Mouse (Mus musculus) liver, embryonic 12.5 days (tissue): Measurements from ENCODE around the gene Agpat1. TPM values are rescaled to one million over a fixed set of nuclear protein-coding genes. Genes with fewer than 3 reads are reported as not detected.
A peak's percentile ranks its signal among the peaks of the same experiment; 100 is the strongest.

Experiments used
- ATAC-seq: fragments of 200-750 bp; cut with Nextera tagmentation; 2 replicates; pipeline ENCODE4 v1.8.0; 2017; ENCODE audit warnings: moderate number of reproducible peaks, mild to moderate bottlenecking, moderate library complexity
- H3K27ac ChIP-seq: fragments of 300-500 bp; sonication (generic); 2 replicates; pipeline ENCODE4 v1.5.1; 2016; ENCODE audit warnings: mild to moderate bottlenecking
- H3K27me3 ChIP-seq: fragments of 300-500 bp; sonication (generic); replicated peaks from 2 replicates; pipeline ENCODE4 v1.6.1; 2016; ENCODE audit warnings: mild to moderate bottlenecking, moderate library complexity
- H3K36me3 ChIP-seq: fragments of 300-500 bp; sonication (generic); 2 replicates; pipeline ENCODE4 v1.6.1; 2016; ENCODE audit warnings: mild to moderate bottlenecking, moderate library complexity
- H3K4me1 ChIP-seq: fragments of 300-500 bp; sonication (generic); 2 replicates; pipeline ENCODE4 v1.6.1; 2016
- H3K4me2 ChIP-seq: fragments of 300-500 bp; sonication (generic); 2 replicates; pipeline ENCODE4 v1.6.1; 2016; ENCODE audit warnings: mild to moderate bottlenecking, moderate library complexity
- H3K4me3 ChIP-seq: fragments of 300-500 bp; sonication (generic); 2 replicates; pipeline ENCODE4 v1.5.1; 2016; ENCODE audit warnings: mild to moderate bottlenecking, moderate library complexity
- H3K9ac ChIP-seq: fragments of 300-500 bp; sonication (generic); 2 replicates; pipeline ENCODE4 v1.6.1; 2016; ENCODE audit warnings: mild to moderate bottlenecking, moderate library complexity
- H3K9me3 ChIP-seq: fragments of 300-500 bp; sonication (generic); replicated peaks from 2 replicates; pipeline ENCODE4 v1.6.1; 2016; ENCODE audit warnings: mild to moderate bottlenecking, moderate library complexity
- WGBS: fragments of 180-500 bp; shearing (Covaris S2); methylation state at CpG from one replicate; pipeline ENCODE4 v1.1.7; 2016; ENCODE audit not compliant: insufficient replicate concordance; 5-methylcytosine and 5-hydroxymethylcytosine counted together
- polyA plus RNA-seq: library from polyadenylated mRNA; unstranded; fragments of >200 nt; fragmentation: Nextera tagmentation; extraction: Ambion mirVana; gene quantifications from 2 replicates; pipeline ENCODE4 v1.2.1, GENCODE M21; 2016

Agpat1 gene
- polyA plus RNA-seq, 1 experiment from 2014 or later, result 31.7 TPM

DNA sequence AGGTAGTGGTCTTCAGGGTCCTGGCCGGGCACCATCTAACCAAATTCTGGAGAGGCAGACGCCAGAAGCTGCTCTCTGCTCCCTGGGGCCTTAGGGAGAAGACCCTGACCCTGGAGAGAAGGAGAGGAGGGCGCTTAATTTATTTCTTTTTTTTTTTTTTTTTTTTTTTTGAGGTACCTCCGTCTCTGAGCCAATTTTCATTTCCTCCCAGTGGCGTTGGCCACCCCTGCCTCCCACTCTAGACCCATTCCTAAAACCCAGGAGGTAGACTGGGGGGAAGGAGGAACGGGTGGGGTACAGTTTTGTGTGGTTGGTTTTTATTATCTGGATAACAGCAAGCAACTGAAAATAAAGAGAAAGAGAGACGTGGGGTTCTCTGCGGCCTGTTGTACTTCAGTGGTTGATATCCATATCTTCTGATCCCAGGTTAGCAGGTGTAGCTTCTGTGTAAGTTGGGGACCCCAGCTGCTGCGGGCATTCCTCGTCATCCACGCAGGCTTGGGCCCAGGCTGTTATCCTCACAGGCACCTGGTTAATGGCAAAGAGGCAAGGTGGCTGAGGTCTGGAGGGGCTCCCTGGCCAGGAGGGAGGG lies 9.1 kb downstream of the Agpat1 start:
- Histone ChIP-seq H3K36me3 (peaks cover 73% of the 10 kb centered on the region), H3K27ac (peak overlapping the region; percentile 69), H3K9ac (no peak overlapping the region), H3K9me3 (no peaks in the 10 kb centered on the region), H3K27me3 (no peaks in the 10 kb centered on the region), H3K4me2 (no peak overlapping the region; the same call in 1 of the 2 replicates), H3K4me1 (peaks cover 39% of the 10 kb centered on the region), H3K4me3 (no peak overlapping the region)
- peak; percentile 64 for ATAC-seq
- 34% methylated on average over 11 of the region's 11 CpGs for WGBS

DNA sequence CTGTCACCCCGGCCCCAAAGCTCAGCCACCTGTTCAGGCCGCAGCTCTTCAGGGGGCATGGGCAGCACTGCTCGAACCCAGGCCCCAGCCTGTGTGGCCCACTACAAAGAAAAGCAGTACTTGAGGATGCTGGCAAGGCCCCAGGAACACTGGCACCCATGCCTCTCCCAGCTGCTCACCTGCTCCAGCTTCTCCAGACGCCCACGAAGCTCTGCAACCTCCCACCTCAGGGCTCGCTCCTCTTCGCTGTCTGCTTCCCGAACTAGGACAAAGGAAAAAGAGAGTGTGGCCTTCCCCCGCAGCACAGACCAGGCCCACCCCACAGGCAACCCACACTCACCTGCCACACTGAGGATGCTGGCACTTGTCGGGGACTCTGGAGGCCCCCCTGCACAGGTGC lies 9.8 kb downstream of the Agpat1 start:
- Histone ChIP-seq H3K27ac (peak overlapping the region; percentile 38), H3K4me3 (no peak overlapping the region), H3K9ac (no peak overlapping the region; the same call in 1 of the 2 replicates), H3K36me3 (peaks cover 72% of the 10 kb centered on the region), H3K9me3 (no peaks in the 10 kb centered on the region), H3K4me1 (peaks cover 33% of the 10 kb centered on the region), H3K4me2 (no peak overlapping the region), H3K27me3 (no peaks in the 10 kb centered on the region)
- 84% methylated on average over 10 of the region's 10 CpGs for WGBS
- ATAC-seq, result no peak

DNA sequence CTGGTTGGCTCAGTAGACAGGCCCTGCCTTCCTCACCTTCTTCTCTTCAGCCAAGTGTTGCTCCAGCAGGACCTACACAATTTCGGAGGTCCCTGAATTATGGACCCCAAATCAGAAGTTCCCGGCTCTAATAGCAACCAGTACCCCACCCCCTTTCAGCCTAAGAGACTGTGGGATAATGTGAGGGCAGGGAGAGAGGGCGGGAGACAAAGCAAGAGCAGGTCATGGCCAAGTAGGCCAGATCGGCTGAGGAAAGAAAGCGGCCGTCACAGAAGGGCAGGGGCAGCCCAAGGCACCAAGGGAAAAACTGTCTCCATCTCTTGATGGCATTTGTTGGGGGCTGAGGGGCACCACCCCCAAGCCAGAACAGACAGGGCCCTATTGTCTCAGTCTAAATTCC lies 11.8 kb downstream of the Agpat1 start, which contains the start of gene Egfl8:
Gene Egfl8, minus strand, starts transcription at position 101 of the 400 bp plus-strand sequence.
- Histone ChIP-seq H3K27ac (no peak within 1 kb of the TSS), H3K9me3 (no peaks in the 10 kb centered on the region), H3K27me3 (no peaks in the 10 kb centered on the region), H3K36me3 (peaks cover 62% of the 10 kb centered on the region), H3K4me2 (no peak within 1 kb of the TSS), H3K4me3 (no peak within 1 kb of the TSS), H3K4me1 (peaks cover 25% of the 10 kb centered on the region), H3K9ac (no peak within 1 kb of the TSS)
- no peak for ATAC-seq
- WGBS, result 66% methylated on average over 6 of the region's 6 CpGs

DNA sequence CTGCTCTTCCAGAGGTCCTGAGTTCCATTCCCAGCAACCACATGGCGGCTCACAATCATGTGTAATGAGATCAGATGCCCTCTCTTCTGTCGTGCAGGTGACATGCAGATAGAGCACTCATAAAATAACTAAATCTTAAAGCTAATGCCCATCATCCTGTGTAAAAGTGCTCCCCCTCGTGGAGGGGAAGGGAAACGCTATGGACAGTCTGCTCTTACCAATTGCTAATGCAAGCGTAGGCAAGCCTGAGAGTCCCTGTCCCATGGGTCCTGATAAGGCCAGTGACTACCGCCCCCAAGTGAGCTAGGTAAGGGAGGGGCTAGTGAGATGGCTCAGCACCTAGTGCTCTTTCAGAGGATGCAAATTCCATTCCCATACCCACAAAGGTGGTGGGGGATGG lies 14.9 kb downstream of the Agpat1 start:
- 10% methylated on average over 6 of the region's 6 CpGs for WGBS
- Histone ChIP-seq H3K4me1 (peaks cover 18% of the 10 kb centered on the region), H3K9ac (no peak overlapping the region), H3K9me3 (no peaks in the 10 kb centered on the region), H3K36me3 (peaks cover 53% of the 10 kb centered on the region), H3K27ac (no peak overlapping the region), H3K4me2 (no peak overlapping the region), H3K27me3 (no peaks in the 10 kb centered on the region), H3K4me3 (no peak overlapping the region)
- ATAC-seq, result peak; percentile 61

DNA sequence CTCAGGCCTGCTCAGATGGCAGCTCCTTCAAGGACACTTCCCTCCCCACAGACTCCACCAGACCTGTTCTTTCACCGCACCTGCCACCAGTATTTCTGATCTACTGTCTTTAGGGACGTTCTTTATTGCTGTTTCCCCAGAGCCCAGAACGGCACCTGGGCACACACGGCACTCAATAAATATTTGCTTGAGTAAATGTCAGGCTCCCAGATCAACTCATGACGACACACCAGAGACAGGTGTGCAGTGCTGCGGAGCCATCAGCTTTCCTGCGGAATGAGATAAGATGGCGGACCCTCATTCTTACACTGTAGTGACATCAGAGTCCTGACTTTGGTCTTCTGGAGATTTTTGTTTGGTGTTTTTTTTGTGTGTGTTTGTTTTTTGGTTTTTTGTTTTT lies 16.9 kb downstream of the Agpat1 start:
- H3K4me2 ChIP-seq, result no peak overlapping the region
- no peak overlapping the region for H3K9ac ChIP-seq
- peaks cover 20% of the 10 kb centered on the region for H3K4me1 ChIP-seq
- peaks cover 49% of the 10 kb centered on the region for H3K36me3 ChIP-seq
- H3K4me3 ChIP-seq, result no peak overlapping the region
- no peak for ATAC-seq
- no peaks in the 10 kb centered on the region for H3K9me3 ChIP-seq
- WGBS, result 75% methylated on average over 8 of the region's 8 CpGs
- no peak overlapping the region for H3K27ac ChIP-seq
- no peaks in the 10 kb centered on the region for H3K27me3 ChIP-seq

DNA sequence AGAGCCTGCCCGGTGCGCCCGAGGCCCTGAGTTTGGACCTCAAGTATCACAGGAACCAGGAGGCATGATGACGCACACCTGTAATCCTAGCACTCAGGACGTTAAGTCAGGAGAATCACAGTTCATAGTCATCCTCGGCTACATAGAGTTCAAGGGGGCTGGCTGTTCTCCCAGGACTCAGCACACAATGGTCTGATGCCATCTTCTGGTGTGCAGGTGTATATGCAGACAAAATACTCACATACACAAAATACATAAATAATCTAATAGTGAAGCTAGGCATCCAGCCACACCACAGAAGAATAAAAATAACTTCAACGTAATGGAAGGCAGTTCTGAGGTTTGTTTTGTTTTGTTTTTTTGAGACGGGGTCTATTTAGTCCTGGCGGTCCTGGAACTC lies 19.1 kb downstream of the Agpat1 start:
- H3K9ac ChIP-seq, result no peak overlapping the region
- peaks cover 35% of the 10 kb centered on the region for H3K36me3 ChIP-seq
- H3K4me1 ChIP-seq, result peaks cover 35% of the 10 kb centered on the region
- ATAC-seq, result no peak
- no peak overlapping the region for H3K4me3 ChIP-seq
- no peak overlapping the region for H3K4me2 ChIP-seq
- H3K27me3 ChIP-seq, result peaks cover 11% of the 10 kb centered on the region
- 79% methylated on average over 9 of the region's 9 CpGs for WGBS
- no peak overlapping the region for H3K27ac ChIP-seq
- no peaks in the 10 kb centered on the region for H3K9me3 ChIP-seq

DNA sequence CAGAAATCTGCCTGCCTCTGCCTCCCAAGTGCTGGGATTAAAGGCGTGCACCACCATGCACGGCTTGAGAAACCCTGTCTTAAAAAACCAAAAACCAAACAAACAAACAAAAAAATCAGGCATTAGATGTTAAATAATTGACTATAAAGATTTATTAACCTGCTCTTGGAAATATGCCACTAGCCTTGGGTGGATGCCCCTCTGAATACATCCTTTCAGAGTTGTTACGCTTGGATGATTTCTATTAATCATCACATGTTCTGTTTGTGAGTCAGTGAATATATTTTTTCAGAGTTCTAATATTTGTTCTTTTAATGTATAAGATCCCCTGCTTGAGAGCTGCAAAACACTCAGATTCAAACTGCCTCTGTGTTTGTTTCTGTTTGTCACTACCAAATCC lies 20.9 kb downstream of the Agpat1 start:
- ATAC-seq, result no peak
- Histone ChIP-seq H3K4me1 (peaks cover 47% of the 10 kb centered on the region), H3K27ac (no peak overlapping the region), H3K36me3 (peaks cover 35% of the 10 kb centered on the region), H3K4me2 (no peak overlapping the region), H3K9ac (no peak overlapping the region), H3K27me3 (peaks cover 29% of the 10 kb centered on the region), H3K9me3 (no peaks in the 10 kb centered on the region), H3K4me3 (no peak overlapping the region)
- WGBS, result 84% methylated on average over 3 of the region's 3 CpGs

DNA sequence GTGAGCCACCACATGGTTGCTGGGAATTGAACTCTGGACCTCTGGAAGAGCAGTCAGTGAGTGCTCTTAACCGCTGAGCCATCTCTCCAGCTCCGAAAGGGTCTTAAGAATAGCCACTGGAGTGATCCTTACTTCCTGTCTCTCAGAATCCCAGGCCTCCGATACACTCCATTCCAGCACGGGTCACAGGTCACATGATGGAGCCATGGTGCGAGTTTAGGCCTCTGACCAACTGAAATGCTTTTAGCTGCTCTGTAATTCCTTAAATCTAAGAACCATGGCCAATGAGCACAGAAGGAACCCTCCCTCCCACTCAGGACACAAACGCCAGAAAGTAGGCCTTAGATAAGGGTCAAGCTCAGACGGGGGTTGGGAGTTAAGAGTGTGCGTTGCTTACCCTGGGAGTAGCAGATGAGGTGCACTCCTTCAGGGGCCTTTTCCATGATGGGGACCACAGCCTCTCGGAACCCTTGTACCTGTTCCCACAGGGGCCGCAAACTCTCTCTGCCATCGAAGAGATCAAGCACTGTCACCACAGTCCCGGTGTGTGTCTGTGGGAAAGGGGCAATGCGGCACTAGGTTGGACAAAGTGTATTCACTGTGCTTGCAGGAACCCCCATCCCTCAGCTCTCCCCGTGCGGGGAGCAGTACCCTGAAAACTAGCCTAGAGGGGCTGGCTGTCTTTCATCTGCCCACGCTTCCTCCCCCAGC lies 22.2 kb downstream of the Agpat1 start:
- Histone ChIP-seq H3K9me3 (no peaks in the 10 kb centered on the region), H3K36me3 (peaks cover 32% of the 10 kb centered on the region), H3K4me1 (peaks cover 58% of the 10 kb centered on the region), H3K4me2 (peak overlapping the region; percentile 93), H3K9ac (peak overlapping the region; percentile 76), H3K27me3 (peaks cover 41% of the 10 kb centered on the region), H3K4me3 (peak overlapping the region; percentile 73), H3K27ac (peak overlapping the region; percentile 78)
- no peak for ATAC-seq
- 46% methylated on average over 16 of the region's 16 CpGs for WGBS

DNA sequence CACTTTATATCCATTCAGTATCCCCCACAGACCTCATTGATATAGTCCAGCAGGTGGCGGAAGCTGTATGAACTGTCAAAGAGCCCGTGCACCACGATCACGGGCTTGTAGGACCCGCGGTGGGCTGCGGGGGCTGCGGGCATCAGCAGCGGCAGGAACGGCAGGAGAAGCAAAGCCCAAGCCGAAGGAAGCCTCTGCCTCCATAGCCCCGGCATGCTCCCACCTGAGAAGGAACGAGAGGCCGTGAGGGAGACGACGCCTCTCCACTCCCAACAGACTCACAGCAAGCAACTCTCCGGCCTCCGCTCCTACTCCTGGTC lies 22.7 kb downstream of the Agpat1 start:
- H3K9me3 ChIP-seq, result no peaks in the 10 kb centered on the region
- H3K27ac ChIP-seq, result peak overlapping the region; percentile 78
- peaks cover 64% of the 10 kb centered on the region for H3K4me1 ChIP-seq
- peaks cover 46% of the 10 kb centered on the region for H3K27me3 ChIP-seq
- 1% methylated on average over 18 of the region's 18 CpGs for WGBS
- H3K9ac ChIP-seq, result peak overlapping the region; percentile 76
- H3K36me3 ChIP-seq, result peaks cover 28% of the 10 kb centered on the region
- H3K4me2 ChIP-seq, result peak overlapping the region; percentile 93
- ATAC-seq, result peak; percentile 25; the same call in 1 of the 2 replicates
- peak overlapping the region; percentile 73 for H3K4me3 ChIP-seq

DNA sequence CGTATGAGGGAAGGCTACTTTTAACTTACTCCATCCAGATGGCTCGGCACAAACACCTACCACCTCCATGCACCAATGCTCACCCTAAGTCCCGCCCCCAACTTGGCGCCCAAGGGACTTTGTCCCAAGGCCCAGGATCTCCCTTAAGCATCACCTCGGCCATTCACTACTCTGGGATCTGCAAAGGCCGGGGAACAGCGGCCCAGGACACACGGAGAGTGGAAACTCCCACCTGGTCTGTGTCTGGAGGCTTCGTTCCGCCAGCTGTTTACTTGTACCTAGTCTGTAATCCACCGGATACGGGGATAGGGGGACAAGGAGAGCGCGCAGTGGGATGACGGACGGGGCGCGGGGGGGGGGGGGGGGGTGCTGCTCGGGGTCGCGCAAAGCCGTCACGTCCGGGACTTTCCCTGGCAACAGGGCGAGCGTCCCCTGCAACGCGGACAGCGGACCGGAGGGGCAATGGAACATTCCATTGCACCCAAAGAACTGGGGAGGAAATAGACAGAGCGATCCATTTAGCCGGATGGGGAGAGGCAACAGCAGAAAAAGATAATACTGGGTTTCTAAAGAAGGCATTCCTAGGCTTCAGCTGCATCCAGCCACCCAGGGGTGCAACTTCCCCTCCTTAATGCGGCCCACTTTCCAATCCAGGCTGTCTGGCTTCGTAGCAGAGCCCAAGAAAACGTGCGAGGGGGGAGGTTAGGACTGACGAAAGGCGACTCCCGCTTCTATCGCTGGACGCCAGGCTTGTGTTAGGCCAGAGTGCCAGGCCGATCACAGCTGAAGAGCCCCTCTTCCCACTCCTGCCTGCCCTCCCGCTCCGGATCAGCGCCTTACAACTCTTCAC lies 23.3 kb downstream of the Agpat1 start:
- peak; percentile 70 for ATAC-seq
- peaks cover 65% of the 10 kb centered on the region for H3K4me1 ChIP-seq
- WGBS, result 1% methylated on average over 44 of the region's 45 CpGs

DNA sequence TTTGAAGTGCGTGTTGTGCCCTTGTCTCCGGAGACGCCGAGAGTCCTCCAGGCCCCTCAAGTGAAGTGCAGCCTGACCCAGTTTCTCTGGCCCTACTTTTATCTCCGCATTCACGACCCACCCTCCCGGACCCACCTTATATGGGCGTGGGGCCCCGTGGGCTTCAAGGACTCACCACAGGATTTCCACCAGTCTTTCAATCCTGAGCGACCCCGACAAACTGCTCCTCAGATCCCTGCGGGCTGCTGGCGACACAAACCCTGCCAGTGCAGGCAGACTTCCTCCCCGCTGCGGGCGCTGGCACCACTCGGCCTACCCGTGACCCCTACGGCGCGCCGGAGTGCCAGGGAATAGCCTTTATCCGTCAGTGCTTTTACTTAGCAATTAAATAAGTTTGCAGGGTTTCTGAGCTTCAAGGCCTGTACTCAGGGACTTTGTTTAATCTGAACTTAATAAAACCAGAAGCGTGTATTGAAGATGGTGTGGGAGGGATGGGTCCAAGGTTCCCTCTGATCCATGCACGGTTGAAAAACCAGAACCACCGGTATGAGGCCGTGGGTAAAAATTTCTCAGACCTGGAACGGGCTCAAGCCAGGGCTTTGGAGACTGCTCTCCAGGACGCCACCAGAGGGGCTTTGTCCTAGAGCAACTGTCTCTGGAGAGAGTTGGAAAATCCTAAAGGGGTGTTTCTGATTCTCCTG lies 24.0 kb downstream of the Agpat1 start, which contains the start of gene Ppt2:
Gene Ppt2, minus strand, starts transcription at position 568 of the 701 bp plus-strand sequence.
- Histone ChIP-seq H3K9me3 (no peaks in the 10 kb centered on the region), H3K4me3 (peak within 1 kb of the TSS; percentile 73), H3K27me3 (peaks cover 60% of the 10 kb centered on the region), H3K27ac (peak within 1 kb of the TSS; percentile 78), H3K36me3 (peaks cover 16% of the 10 kb centered on the region; the same call in 1 of the 2 replicates), H3K4me2 (peak within 1 kb of the TSS; percentile 93), H3K4me1 (peaks cover 61% of the 10 kb centered on the region), H3K9ac (peak within 1 kb of the TSS; percentile 76)
- ATAC-seq, result 0 out of 2 replicates have a peak, but pooled peaks have one; percentile 6
- WGBS, result 11% methylated on average over 29 of the region's 29 CpGs

More for the DNA sequence above, 23.3 kb downstream of the Agpat1 start:
- H3K27ac ChIP-seq, result peak overlapping the region; percentile 78
- peak overlapping the region; percentile 76 for H3K9ac ChIP-seq
- H3K4me3 ChIP-seq, result peak overlapping the region; percentile 73
- H3K9me3 ChIP-seq, result no peaks in the 10 kb centered on the region
- peaks cover 52% of the 10 kb centered on the region for H3K27me3 ChIP-seq
- H3K4me2 ChIP-seq, result peak overlapping the region; percentile 93
- H3K36me3 ChIP-seq, result peaks cover 23% of the 10 kb centered on the region
